Mouse (Mus musculus) heart, embryonic 14.5 days (tissue): Measurements from ENCODE around the gene Mta2. TPM values are rescaled to one million over a fixed set of nuclear protein-coding genes. Genes with fewer than 3 reads are reported as not detected.
A peak's percentile ranks its signal among the peaks of the same experiment; 100 is the strongest.

Experiments used
- ATAC-seq: fragments of 200-750 bp; cut with Nextera tagmentation; 2 replicates; pipeline ENCODE4 v1.8.0; 2017; ENCODE audit warnings: low read depth, moderate TSS enrichment; ENCODE audit not compliant: insufficient number of reproducible peaks, insufficient read depth, low FRiP score
- H3K27ac ChIP-seq, 2 experiments: fragments of 200-500 bp in 1 of 2; fragments of 300-500 bp in 1 of 2; sonication (generic) in 1 of 2; replicated peaks in 1 of 2; 2 replicates each; pipeline ENCODE4 v1.5.1; 2012 to 2014; ENCODE audit warnings: low read depth in 2 of 2, low read length in 2 of 2, control low read depth in 1 of 2, mild to moderate bottlenecking in 1 of 2, mixed read lengths in 1 of 2; ENCODE audit not compliant: control insufficient read depth in 1 of 2, insufficient read depth in 1 of 2
- H3K27me3 ChIP-seq: fragments of 300-500 bp; sonication (generic); 2 replicates; pipeline ENCODE4 v1.6.1; 2014; ENCODE audit warnings: mild to moderate bottlenecking, low read length, control low read depth; ENCODE audit not compliant: control insufficient read depth, insufficient read depth
- H3K36me3 ChIP-seq: fragments of 300-500 bp; sonication (generic); 2 replicates; pipeline ENCODE4 v1.6.1; 2014; ENCODE audit warnings: mild to moderate bottlenecking, control low read depth, low read length, mixed read lengths; ENCODE audit not compliant: control insufficient read depth, insufficient read depth
- H3K4me1 ChIP-seq, 2 experiments: fragments of 200-500 bp in 1 of 2; fragments of 300-500 bp in 1 of 2; sonication (generic) in 1 of 2; 2 replicates each; pipeline ENCODE4 v1.6.1; 2012 to 2014; ENCODE audit warnings: low read length in 2 of 2, control low read depth in 1 of 2, mixed read lengths in 1 of 2; ENCODE audit not compliant: control insufficient read depth in 2 of 2, insufficient read depth in 2 of 2
- H3K4me2 ChIP-seq: fragments of 300-500 bp; sonication (generic); 2 replicates; pipeline ENCODE4 v1.6.1; 2014; ENCODE audit warnings: mild to moderate bottlenecking, low read length
- H3K4me3 ChIP-seq, 2 experiments: fragments of 200-500 bp in 1 of 2; fragments of 300-500 bp in 1 of 2; sonication (generic) in 1 of 2; 2 replicates each; pipeline ENCODE4 v1.5.1; 2012 to 2014; ENCODE audit warnings: low read length in 2 of 2, mild to moderate bottlenecking in 2 of 2, control low read depth in 1 of 2, low read depth in 1 of 2, moderate library complexity in 1 of 2; ENCODE audit not compliant: control insufficient read depth in 1 of 2, insufficient read depth in 1 of 2
- H3K9ac ChIP-seq: fragments of 300-500 bp; sonication (generic); 2 replicates; pipeline ENCODE4 v1.6.1; 2014; ENCODE audit warnings: mild to moderate bottlenecking, low read length
- H3K9me3 ChIP-seq: fragments of 300-500 bp; sonication (generic); 2 replicates; pipeline ENCODE4 v1.6.1; 2016; ENCODE audit warnings: low read length, control low read depth; ENCODE audit not compliant: control insufficient read depth
- WGBS: fragments of 180-500 bp; shearing (Covaris S2); extraction: QIAGEN DNeasy Blood & Tissue Kit; methylation state at CpG from one replicate; pipeline ENCODE4 v1.1.7; 2014; 5-methylcytosine and 5-hydroxymethylcytosine counted together
- polyA plus RNA-seq: library from polyadenylated mRNA; unstranded; fragments of >200 nt; fragmentation: Nextera tagmentation; extraction: Ambion mirVana; gene quantifications from 2 replicates; pipeline ENCODE4 v1.2.1, GENCODE M21; 2014

Gene Mta2
- polyA plus RNA-seq, 1 experiment from 2014 or later: 26.5 TPM

DNA sequence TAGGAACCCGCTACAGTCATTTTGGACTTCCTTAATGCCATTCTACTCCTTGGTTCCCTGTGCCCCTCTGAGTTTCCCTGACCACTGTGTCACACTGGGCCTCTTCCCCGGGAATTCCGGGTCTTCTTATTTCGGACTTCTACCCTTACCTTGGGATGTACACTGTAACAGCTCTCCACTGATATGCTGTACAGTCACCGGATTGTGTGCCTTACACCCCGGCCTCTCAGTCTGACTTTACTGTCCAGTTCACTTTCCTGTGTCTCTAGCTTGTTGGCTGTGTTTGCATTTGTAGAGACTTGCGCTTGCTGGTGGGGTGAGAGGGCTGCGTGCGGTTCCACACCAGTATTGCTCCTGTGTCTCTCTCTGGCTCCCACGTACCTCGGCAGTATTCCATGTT lies 11.6 kb upstream of the Mta2 start:
- Histone ChIP-seq H3K4me1 (peaks cover 5 to 8% of the 10 kb centered on the region in 2 experiments; a peak in 3 of 4 replicates), H3K27ac (peak overlapping the region in 1 of 2 experiments; percentile 72; a peak in 2 of 4 replicates), H3K9me3 (no peaks in the 10 kb centered on the region), H3K4me2 (peak overlapping the region; percentile 70), H3K9ac (peak overlapping the region; percentile 82), H3K36me3 (peaks cover 57% of the 10 kb centered on the region), H3K4me3 (peak overlapping the region; percentile 75 to 77), H3K27me3 (no peaks in the 10 kb centered on the region)
- no peak for ATAC-seq
- WGBS: 10% methylated on average over 11 of the region's 11 CpGs

- Histone ChIP-seq H3K36me3 (peaks cover 57% of the 10 kb centered on the region), H3K27me3 (no peaks in the 10 kb centered on the region), H3K27ac (no peak overlapping the region), H3K9ac (peak overlapping the region; percentile 82; the same call in 1 of the 2 replicates), H3K4me3 (peak overlapping the region in 1 of 2 experiments; percentile 75; a peak in 2 of 4 replicates), H3K4me1 (peaks cover 5 to 8% of the 10 kb centered on the region in 2 experiments; a peak in 3 of 4 replicates), H3K4me2 (peak overlapping the region; percentile 70), H3K9me3 (no peaks in the 10 kb centered on the region)
- 77% methylated on average over 7 of the region's 7 CpGs for WGBS
- no peak for ATAC-seq
These were observed 10.9 kb upstream of the Mta2 start for GRCm38 (mm10) chr19:8930771-8931170.

- Histone ChIP-seq H3K27me3 (no peaks in the 10 kb centered on the region), H3K4me1 (peaks cover 5 to 10% of the 10 kb centered on the region in 2 experiments), H3K9ac (no peak overlapping the region), H3K36me3 (peaks cover 67% of the 10 kb centered on the region), H3K27ac (no peak overlapping the region), H3K4me2 (no peak overlapping the region), H3K4me3 (no peak overlapping the region), H3K9me3 (no peaks in the 10 kb centered on the region)
- ATAC-seq: no peak
- 70% methylated on average over 2 of the region's 2 CpGs for WGBS
These were observed 4.9 kb upstream of the Mta2 start for GRCm38 (mm10) chr19:8936736-8937135.

GRCm38 (mm10) chr19:8940526-8941133 lies 1.0 kb upstream of the Mta2 start:
- H3K4me3 ChIP-seq: peak overlapping the region in 1 of 2 experiments; percentile 99; a peak in 1 of 4 replicates
- H3K4me2 ChIP-seq: peak overlapping the region; percentile 79
- no peak for ATAC-seq
- peaks cover 12 to 37% of the 10 kb centered on the region in 2 experiments for H3K4me1 ChIP-seq
- 83% methylated on average over 15 of the region's 15 CpGs for WGBS
- H3K27ac ChIP-seq: no peak overlapping the region; a peak in 1 of 4 replicates
- peak overlapping the region; percentile 99; the same call in 1 of the 2 replicates for H3K9ac ChIP-seq
- H3K9me3 ChIP-seq: no peaks in the 10 kb centered on the region
- no peaks in the 10 kb centered on the region for H3K27me3 ChIP-seq
- H3K36me3 ChIP-seq: peaks cover 61% of the 10 kb centered on the region

- H3K9ac ChIP-seq: peak overlapping the region; percentile 99
- H3K27ac ChIP-seq: peak overlapping the region; percentile 33 to 99
- H3K36me3 ChIP-seq: peaks cover 61% of the 10 kb centered on the region
- 40% methylated on average over 10 of the region's 10 CpGs for WGBS
- peak overlapping the region; percentile 39 to 99 for H3K4me3 ChIP-seq
- peaks cover 12 to 37% of the 10 kb centered on the region in 2 experiments for H3K4me1 ChIP-seq
- H3K27me3 ChIP-seq: no peaks in the 10 kb centered on the region
- H3K9me3 ChIP-seq: no peaks in the 10 kb centered on the region
- no peak for ATAC-seq
- peak overlapping the region; percentile 79 for H3K4me2 ChIP-seq
These were observed 550 bp upstream of the Mta2 start for GRCm38 (mm10) chr19:8941136-8941514.

- Histone ChIP-seq H3K27ac (peak overlapping the region; percentile 96 to 99), H3K4me1 (peaks cover 12 to 37% of the 10 kb centered on the region in 2 experiments), H3K9ac (peak overlapping the region; percentile 99), H3K36me3 (peaks cover 62% of the 10 kb centered on the region), H3K4me2 (peak overlapping the region; percentile 79), H3K9me3 (no peaks in the 10 kb centered on the region), H3K4me3 (peak overlapping the region; percentile 74 to 99), H3K27me3 (no peaks in the 10 kb centered on the region)
- ATAC-seq: peak; percentile 71
- under 1% methylated on average over 46 of the region's 46 CpGs for WGBS
These were observed 745 bp downstream of the Mta2 start for GRCm38 (mm10) chr19:8942276-8942964.

DNA sequence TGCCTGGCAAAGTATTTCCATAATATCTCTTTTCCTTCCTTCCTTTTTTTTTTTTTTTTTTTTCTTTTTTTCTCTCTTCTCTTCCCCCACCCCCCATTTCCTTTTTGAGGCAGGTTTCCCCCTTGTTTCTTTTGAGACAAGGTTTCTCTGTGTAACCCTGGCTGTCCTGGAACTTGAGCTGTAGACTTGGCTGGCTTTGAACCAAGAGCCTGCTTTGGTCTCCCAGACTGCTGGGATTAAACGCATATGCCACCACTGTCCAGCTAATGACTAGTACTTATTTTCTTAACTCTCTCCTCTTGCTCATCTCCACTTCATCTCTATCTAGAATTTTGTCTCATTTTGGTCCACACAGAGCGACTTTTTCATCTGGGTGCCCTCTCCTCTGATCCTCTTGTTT lies 1.4 kb downstream of the Mta2 start:
- peak overlapping the region; percentile 74 to 99 for H3K4me3 ChIP-seq
- no peaks in the 10 kb centered on the region for H3K27me3 ChIP-seq
- 55% methylated on average over 2 of the region's 2 CpGs for WGBS
- peak overlapping the region; percentile 79 for H3K4me2 ChIP-seq
- H3K9me3 ChIP-seq: no peaks in the 10 kb centered on the region
- ATAC-seq: no peak
- peak overlapping the region; percentile 99 for H3K9ac ChIP-seq
- H3K4me1 ChIP-seq: peaks cover 12 to 37% of the 10 kb centered on the region in 2 experiments
- H3K36me3 ChIP-seq: peaks cover 64% of the 10 kb centered on the region
- peak overlapping the region in 1 of 2 experiments; percentile 99; a peak in 1 of 4 replicates for H3K27ac ChIP-seq
